Mouse (Mus musculus) left cerebral cortex, adult 2 months (tissue): ENCODE data around the gene 6430628N08Rik. TPM values are rescaled to one million over a fixed set of nuclear protein-coding genes. Genes with fewer than 3 reads are reported as not detected.
A peak's percentile ranks its signal among the peaks of the same experiment; 100 is the strongest.

Source experiments
- DNase-seq, 2 experiments: peaks; one replicate each; pipeline ENCODE4 v3.0.0; 2021 to 2022; ENCODE audit warnings: low spot score in 2 of 2, mixed read lengths in 1 of 2; ENCODE audit errors: extremely low spot score in 1 of 2
- H3K27ac ChIP-seq: fragments of 200-600 bp; 2 replicates; pipeline ENCODE4 v1.8.1; 2022
- H3K4me3 ChIP-seq: fragments of 200-600 bp; 2 replicates; pipeline ENCODE4 v1.8.1; 2022
- CTCF ChIP-seq: fragments of 200-600 bp; IDR thresholded peaks from 2 replicates; pipeline ENCODE4 v1.8.1; 2022; ENCODE audit warnings: antibody characterized with exemption, mild to moderate bottlenecking, moderate library complexity
- intact Hi-C: fragments of 180-260 bp; cut with DNase I; formaldehyde crosslinking; loops from one replicate; pipeline ENCODE4 v1.15.1; 2025
- total RNA-seq, 2 experiments: library from RNA; stranded (reverse); gene quantifications; 2 replicates each; pipeline ENCODE4 v1.2.3; 2021

6430628N08Rik gene
- total RNA-seq, 2 experiments from 2014 or later: 0.77 to 1.1 TPM

DNA sequence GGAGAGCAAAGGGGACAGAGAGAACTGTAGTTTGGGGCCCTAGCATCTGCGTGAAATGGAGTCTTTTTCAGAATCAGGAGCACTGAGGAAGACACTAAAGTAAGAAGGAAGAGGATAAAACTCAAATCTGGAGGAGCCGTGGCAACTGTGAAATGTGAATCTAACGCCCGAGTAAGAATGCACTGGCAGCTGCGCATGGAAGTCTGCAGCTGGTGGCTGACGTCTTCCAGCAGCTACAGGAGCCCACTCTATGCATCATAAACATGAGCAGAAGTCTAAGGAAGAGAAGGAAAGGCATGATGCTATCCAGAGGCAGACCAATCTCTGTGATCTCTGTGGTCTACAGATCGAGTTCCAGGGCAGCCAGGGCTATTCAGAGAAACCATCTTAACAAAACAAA is 37.2 kb downstream of the 6430628N08Rik start:
- intact Hi-C loops: no loop called here
- DNase-seq: no peak
- Histone ChIP-seq H3K27ac (no peak overlapping the region), H3K4me3 (no peak overlapping the region)
- no peak for TF ChIP-seq CTCF

DNA sequence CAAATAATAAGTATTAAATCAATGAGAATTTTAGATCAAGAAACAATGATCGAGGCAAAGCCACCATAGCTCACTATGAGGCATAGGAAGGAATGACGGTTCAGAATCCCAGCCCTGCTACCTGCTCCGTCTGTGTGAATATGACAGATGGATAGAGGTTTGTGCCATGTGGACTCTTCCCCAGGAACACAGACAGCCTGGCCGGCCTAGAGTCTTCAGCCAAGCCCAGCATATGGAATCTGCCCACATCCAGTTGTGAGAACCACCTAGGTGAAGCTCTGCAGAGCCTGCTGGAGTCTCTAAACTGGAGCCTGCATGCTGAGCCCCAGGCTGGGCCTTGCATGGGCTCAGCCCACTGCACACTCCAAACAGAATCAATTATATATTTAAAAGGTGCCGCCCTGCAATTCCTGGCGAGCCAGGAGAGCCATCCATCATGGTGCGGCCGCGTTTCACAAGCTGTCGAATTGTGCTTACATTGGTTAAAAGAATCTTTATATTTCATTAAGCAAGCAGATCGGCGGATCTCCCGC is 41.2 kb downstream of the 6430628N08Rik start:
- intact Hi-C loops: no loop called here
- DNase-seq: no peak
- no peak for TF ChIP-seq CTCF
- Histone ChIP-seq H3K4me3 (no peak overlapping the region), H3K27ac (no peak overlapping the region)

DNA sequence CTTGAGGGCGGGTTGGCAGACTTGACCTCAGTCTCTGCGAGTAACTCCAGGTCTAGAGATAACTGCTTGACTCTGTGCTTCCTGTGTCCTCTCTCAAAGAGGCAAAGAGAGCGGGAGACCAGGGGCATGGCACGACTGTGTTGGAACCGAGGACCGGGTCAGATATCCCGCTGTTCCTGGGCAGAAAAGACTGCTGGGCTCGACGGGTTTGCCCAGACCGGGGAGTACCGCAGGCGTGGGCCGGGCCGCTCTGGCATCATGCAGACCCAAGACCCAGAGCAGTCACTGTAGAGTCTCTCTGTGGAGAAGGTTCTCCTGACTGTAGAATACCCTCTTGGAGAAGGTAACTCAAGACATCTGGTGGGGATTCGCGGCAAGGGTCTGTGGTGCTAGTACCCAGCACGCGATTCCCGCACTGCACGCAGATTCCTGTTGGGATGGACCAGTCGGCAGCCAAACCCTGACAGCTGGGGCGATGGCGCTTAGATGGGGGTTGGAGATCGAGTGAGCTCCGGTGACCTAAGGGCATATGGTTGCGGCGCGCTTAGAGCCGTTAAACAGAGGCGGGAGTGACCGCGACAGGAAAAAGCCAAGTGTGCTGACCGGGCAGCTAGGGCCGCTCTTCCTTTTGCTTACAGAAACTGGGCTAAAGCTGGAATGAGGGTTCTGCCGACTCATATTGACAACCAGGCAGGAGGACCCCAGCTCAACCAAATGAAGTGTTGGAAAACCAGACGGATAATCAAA is 45.5 kb downstream of the 6430628N08Rik start:
- intact Hi-C loops: loop anchor here (5.0 kb wide), 2 partner anchors 874 to 1034 kb away; no protein-coding TSS in a partner anchor
- TF ChIP-seq CTCF: no peak
- no peak for DNase-seq
- no peak overlapping the region for H3K4me3 ChIP-seq
- H3K27ac ChIP-seq: no peak overlapping the region

DNA sequence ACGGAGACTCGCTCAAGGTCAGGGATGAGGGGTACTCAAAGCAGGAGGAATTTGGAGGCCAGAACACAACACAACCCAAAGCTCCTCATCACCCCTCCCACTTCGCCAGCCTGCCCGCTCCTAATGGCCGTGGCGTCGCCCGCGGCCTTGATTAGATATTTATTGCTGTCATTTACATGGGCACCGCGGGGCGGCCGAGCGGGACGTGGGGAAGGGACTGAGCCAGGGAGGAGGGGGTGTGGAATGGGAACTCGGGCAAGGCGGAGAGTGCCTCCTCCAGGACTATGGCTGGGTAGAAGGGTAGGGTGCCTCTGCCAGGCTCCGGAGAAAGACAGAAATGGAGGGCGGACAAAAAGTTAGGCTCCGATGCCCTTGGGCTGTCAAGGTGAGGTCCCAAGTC is 46.2 kb downstream of the 6430628N08Rik start:
- no peak for DNase-seq
- no peak overlapping the region for H3K4me3 ChIP-seq
- no peak for TF ChIP-seq CTCF
- intact Hi-C loops: loop anchor here (5.0 kb wide), 2 partner anchors 874 to 1034 kb away; no protein-coding TSS in a partner anchor
- no peak overlapping the region for H3K27ac ChIP-seq

DNA sequence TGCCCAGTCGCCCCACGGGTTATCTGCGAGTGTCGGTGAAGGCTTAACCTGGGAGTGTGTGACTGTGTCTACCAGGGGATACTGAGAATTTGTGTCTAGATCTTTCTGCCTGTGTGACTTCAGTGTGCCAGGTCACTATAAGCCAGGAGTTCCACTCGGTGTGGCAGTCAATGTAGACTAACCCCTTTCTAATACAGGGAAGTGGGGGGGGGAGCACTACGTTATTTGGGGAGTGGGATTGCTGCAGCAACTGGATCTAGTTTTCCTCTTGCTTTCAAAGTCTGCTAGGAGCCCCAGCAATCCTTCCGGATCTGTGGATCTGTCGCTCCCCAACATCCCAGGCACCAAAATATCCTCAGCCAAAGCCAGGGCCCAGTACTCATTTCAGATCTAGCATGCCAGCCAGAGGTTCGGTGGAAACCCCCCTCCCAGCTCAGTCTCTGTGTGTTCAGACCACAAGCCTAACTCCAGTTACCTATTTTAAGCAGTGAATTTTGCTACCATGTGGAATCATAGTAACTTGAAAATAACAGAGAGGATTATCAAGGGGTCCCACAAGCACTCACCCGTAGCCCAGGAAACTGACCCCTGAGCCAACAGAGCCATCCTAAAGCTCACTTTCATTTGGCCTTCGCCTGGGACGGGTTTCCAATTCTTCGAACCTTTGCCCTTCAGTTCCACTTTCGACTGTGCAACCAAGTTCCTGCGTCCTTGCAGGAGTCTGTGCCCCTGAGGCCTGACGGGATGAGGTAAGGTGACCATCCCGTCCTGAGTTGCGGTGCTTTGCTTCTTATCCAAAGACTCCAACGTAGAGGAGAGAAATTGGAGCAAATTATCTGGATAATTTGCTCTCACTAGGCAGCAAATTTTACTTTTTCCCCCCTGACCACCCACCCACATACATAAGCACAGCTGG is 46.9 kb downstream of the 6430628N08Rik start:
- no peak for TF ChIP-seq CTCF
- intact Hi-C loops: loop anchor here (5.0 kb wide), 2 partner anchors 875 to 1035 kb away; no protein-coding TSS in a partner anchor
- DNase-seq: no peak
- Histone ChIP-seq H3K4me3 (no peak overlapping the region), H3K27ac (no peak overlapping the region)

DNA sequence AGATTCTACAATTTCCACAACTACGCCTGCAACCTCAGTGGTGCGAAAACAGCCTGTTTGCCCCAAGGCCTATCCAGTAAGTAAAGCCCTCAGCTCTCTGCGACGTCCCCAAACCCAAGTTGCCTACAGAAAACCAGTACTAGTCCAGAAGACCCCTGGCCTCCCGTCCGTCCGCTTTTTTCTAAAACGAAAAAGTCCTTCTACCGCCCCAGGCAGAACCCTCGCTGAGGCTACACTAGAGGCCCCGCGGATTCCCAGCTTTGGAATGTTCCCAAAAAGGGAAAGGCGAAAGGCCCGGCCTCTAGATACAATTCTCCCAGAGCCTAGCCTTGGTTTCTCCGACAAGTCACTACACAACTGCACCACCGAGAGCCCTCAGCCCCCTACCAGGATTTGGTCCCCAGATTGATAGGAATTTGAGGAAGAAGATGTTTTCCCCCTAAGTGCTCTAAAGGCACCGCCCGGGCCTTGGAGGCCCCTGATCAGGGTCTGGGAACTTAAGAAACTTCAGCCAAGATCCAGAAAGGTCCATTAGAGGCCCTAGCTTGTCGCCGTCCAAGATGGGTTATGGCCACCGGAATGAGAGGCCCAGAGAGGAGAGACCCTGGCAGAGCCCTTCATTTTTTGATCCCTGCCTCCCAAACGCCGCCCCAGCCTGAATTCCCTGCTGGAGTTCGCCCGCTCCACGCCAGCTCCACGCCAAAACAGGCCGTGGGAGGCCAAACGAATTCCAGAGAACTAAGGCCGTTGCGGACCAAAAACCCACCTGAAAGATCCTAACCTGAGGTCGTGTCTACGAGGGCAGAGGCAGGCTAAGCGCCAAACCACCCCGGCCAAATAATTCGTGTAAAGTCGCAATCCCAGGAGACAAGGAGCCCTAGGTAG is 48.1 kb downstream of the 6430628N08Rik start:
- Histone ChIP-seq H3K4me3 (no peak overlapping the region), H3K27ac (no peak overlapping the region)
- DNase-seq: peak; percentile 22 to 32
- TF ChIP-seq CTCF: no peak
- intact Hi-C loops: loop anchor here (5.0 kb wide), 2 partner anchors 876 to 1036 kb away; no protein-coding TSS in a partner anchor

DNA sequence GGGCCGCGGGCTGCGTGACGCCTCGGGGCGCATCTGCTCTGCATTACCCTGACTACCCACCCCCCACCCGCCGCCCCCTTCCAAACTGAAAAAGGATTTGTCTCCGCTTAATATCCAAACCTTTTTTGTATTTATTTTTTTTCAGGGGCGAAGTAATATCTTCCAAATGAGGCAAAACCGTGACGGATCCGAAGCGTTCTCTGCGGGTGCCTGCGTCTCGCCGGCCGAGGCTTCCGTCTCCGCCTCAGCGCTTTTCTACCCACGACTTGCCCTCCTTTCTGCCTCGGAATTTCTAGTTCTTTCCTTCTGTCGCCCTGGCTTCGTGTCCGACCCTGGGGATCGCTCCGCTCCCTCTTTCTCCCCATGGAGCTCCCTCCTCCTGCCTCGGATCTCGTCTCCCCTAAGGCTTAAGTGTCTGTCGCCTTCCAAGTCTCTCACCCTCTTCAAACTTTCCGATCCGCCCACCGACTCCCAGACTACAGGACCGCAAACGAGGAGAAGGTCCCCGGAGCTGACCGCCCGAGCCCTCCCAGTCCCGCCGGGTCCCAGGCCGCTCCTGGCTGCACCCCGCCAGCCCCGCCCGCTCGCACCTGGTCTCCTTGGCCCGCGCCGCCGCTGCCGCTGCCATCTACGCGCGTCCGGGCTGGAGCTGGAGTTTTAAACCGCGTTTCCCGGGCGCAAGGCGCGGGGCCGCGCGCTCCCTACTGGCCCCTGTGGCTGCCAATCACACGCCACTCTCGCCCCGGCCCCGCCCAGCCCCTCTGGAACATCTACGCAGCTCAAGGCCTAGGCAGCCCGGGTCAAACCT is 49.0 kb downstream of the 6430628N08Rik start, which contains the start of gene Dmbx1:
TSS of gene Dmbx1 (minus strand) at position 632 of the 808 bp plus-strand sequence.
- intact Hi-C loops: loop anchor here (5.0 kb wide), 2 partner anchors 877 to 1037 kb away; no protein-coding TSS in a partner anchor
- TF ChIP-seq CTCF: no peak
- Histone ChIP-seq H3K4me3 (no peak within 1 kb of the TSS), H3K27ac (no peak within 1 kb of the TSS)
- no peak for DNase-seq

DNA sequence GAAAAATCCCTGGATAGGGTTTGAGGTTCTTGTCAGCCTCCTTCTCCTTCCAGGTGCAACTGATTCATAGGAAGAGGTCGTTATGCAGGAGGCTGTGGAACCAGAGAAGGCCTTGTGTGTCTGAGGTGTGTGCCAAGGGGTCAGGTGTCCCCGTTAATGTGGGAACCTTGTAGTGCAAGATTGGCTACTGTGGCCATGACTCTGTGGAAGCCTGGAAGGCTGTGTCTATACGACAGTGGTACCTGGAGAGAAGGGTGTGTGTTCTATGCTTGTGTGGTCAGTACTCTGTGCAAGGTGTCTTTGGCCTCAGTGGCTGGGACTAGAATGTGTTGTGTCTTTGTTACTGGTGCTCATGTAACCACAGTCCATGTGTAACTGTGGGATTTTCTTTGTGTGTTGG is 50.2 kb downstream of the 6430628N08Rik start:
- H3K4me3 ChIP-seq: no peak overlapping the region
- no peak for DNase-seq
- no peak overlapping the region for H3K27ac ChIP-seq
- no peak for TF ChIP-seq CTCF
- intact Hi-C loops: no loop called here

DNA sequence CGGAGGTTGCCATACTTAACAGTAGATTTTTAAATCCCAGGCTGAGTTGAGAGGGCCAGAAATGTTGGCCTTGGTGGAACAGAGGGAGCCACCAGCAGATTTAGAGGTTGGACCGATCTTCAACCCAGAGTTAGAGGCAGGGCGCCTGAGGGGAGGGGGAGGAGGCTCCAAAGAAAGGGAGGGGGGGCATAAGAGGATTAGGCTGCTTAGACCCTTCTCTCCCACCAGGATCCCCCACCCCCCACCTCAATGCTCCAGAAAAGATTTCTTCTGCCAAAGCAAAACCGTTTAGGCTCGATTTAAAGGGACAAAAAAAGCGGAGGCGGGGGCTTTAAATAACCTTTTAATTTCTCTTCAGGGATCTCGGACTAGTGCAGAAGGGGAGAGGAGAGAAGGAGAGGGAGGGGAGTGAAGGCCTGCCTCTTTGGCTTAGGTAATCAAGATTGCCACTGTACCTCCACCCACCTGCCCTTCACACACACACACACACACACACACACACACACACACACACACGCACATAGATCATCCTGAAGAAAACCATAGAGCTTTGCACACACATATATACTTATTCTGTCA is 50.9 kb downstream of the 6430628N08Rik start:
- H3K4me3 ChIP-seq: no peak overlapping the region
- intact Hi-C loops: no loop called here
- no peak for DNase-seq
- no peak overlapping the region for H3K27ac ChIP-seq
- TF ChIP-seq CTCF: no peak
